Mouse (Mus musculus) kidney, adult 2 months (tissue): ENCODE data around the gene Thra.

Experiments
- CTCF ChIP-seq: fragments of 200-500 bp; conservative IDR thresholded peaks from 2 replicates; pipeline ENCODE4 v1.5.1; 2011; ENCODE audit warnings: low read depth, mild to moderate bottlenecking, control low read depth, low read length, moderate library complexity, mixed read lengths; ENCODE audit not compliant: insufficient read depth, insufficient read length
- POLR2A ChIP-seq: fragments of 200-500 bp; IDR thresholded peaks from one replicate; pipeline ENCODE4 v1.6.1; 2011; ENCODE audit warnings: low read depth, low read length, control low read depth

DNA sequence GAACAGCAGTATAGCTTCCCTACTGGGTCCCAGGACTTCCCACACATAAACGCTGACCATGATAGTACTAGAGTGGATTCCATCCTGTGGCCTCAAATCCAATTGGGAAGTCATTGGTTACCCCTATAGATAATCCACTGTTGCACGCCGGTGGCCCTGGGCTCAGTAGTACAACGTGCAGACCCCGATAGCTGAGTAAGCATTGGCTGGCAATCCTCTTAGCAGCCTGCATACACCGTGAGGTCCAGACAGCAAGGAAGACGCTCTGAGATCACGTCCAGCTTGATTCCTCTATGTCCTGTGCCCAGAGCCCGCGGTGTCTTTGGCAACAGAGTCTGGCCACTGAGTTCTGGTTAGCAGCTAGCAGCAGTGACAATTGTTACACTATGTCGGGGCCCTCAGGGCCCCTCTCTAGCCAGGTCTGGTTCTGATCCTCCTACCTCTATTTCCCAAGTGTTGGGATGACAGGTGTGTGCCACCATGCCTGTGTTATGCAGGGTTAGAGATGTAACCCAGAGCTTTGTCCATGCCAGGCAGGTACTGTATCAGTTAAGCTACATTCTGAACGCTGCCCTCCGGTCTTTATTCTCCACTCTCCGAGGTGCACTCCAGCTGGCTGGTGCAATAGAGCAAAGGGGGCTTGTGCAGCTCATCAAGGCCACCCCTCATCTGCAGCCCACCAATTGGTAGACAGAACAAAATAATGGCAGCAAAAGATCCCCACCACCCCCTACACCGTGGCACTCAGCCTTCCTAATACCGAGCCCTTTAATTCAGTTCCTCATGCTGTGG, 41.4 kb upstream of the Thra start:
- TF ChIP-seq CTCF (no peak), POLR2A (no peak)
